Mouse (Mus musculus) heart, postnatal 0 days (tissue): Measurements from ENCODE around the gene Hmox2. TPM values are rescaled to one million over a fixed set of nuclear protein-coding genes. Genes with fewer than 3 reads are reported as not detected.

Source experiments
- ATAC-seq: fragments of 200-750 bp; cut with Nextera tagmentation; 2 replicates; pipeline ENCODE4 v1.8.0; 2017; ENCODE audit warnings: low read depth, moderate number of reproducible peaks, moderate library complexity; ENCODE audit not compliant: insufficient read depth
- DNase-seq: peaks from one replicate; pipeline ENCODE4 v3.0.0-alpha.2; 2016; ENCODE audit warnings: low spot score
- H3K27ac ChIP-seq: fragments of 300-500 bp; sonication (generic); 2 replicates; pipeline ENCODE4 v1.5.1; 2014; ENCODE audit warnings: low read depth, mild to moderate bottlenecking
- H3K27me3 ChIP-seq: fragments of 300-500 bp; sonication (generic); 2 replicates; pipeline ENCODE4 v1.6.1; 2014; ENCODE audit warnings: low read length, mixed read lengths; ENCODE audit not compliant: control insufficient read depth, insufficient read depth
- H3K36me3 ChIP-seq: fragments of 300-500 bp; sonication (generic); replicated peaks from 2 replicates; pipeline ENCODE4 v1.6.1; 2014; ENCODE audit warnings: low read length, mixed read lengths; ENCODE audit not compliant: control insufficient read depth, insufficient read depth
- H3K4me1 ChIP-seq: fragments of 300-500 bp; sonication (generic); 2 replicates; pipeline ENCODE4 v1.6.1; 2014; ENCODE audit warnings: antibody characterized with exemption; ENCODE audit not compliant: control insufficient read depth, insufficient read depth
- H3K4me2 ChIP-seq: fragments of 300-500 bp; sonication (generic); 2 replicates; pipeline ENCODE4 v1.6.1; 2014; ENCODE audit warnings: low read depth, mild to moderate bottlenecking, low read length, moderate library complexity
- H3K4me3 ChIP-seq: fragments of 300-500 bp; sonication (generic); 2 replicates; pipeline ENCODE4 v1.5.1; 2014; ENCODE audit warnings: low read depth, low read length
- H3K9ac ChIP-seq: fragments of 300-500 bp; sonication (generic); replicated peaks from 2 replicates; pipeline ENCODE4 v1.6.1; 2014; ENCODE audit warnings: low read depth, low read length, mixed read lengths
- H3K9me3 ChIP-seq: fragments of 300-500 bp; sonication (generic); replicated peaks from 2 replicates; pipeline ENCODE4 v1.6.1; 2016; ENCODE audit warnings: low read length; ENCODE audit not compliant: control insufficient read depth
- CTCF ChIP-seq: IDR thresholded peaks from 2 replicates; pipeline ENCODE4 v1.5.1; 2016; ENCODE audit warnings: antibody characterized with exemption, control low read depth, low read depth
- EP300 ChIP-seq: IDR thresholded peaks from 2 replicates; pipeline ENCODE4 v1.6.1; 2016; ENCODE audit warnings: antibody characterized with exemption, low read depth
- WGBS: fragments of 180-500 bp; shearing (Covaris S2); extraction: QIAGEN DNeasy Blood & Tissue Kit; methylation state at CpG from one replicate; pipeline ENCODE4 v1.1.7; 2014; 5-methylcytosine and 5-hydroxymethylcytosine counted together
- polyA plus RNA-seq: library from polyadenylated mRNA; unstranded; fragments of >200 nt; fragmentation: Nextera tagmentation; extraction: Ambion mirVana; gene quantifications from 2 replicates; pipeline ENCODE4 v1.2.1, GENCODE M21; 2015
- total RNA-seq: library from RNA; depleted of rRNA; stranded (reverse); fragments of >200 nt; gene quantifications from 2 replicates; pipeline ENCODE4 v1.2.3, GENCODE M21; 2014; ENCODE audit warnings: low replicate concordance

The Hmox2 gene
- total and polyA plus RNA-seq, 2 experiments from 2014 or later: 56.8 to 87.0 TPM

GRCm38 (mm10) chr16:4767012-4767790 lies 41.0 kb downstream of the Hmox2 start:
- H3K27me3 ChIP-seq: no peaks in the 10 kb centered on the region
- WGBS: 78% methylated on average over 6 of the region's 6 CpGs
- no peaks in the 10 kb centered on the region for H3K9me3 ChIP-seq
- peaks cover 4% of the 10 kb centered on the region; the same call in 1 of the 2 replicates for H3K4me1 ChIP-seq
- no peak overlapping the region for H3K9ac ChIP-seq
- peaks cover 77% of the 10 kb centered on the region for H3K36me3 ChIP-seq
- ATAC-seq (no peak), DNase-seq (no peak)
- no peak for TF ChIP-seq CTCF
- TF ChIP-seq EP300: no peak
- no peak overlapping the region for H3K4me3 ChIP-seq
- H3K27ac ChIP-seq: no peak overlapping the region
- no peak overlapping the region for H3K4me2 ChIP-seq

GRCm38 (mm10) chr16:4768719-4769118 lies 42.6 kb downstream of the Hmox2 start:
- no peaks in the 10 kb centered on the region for H3K9me3 ChIP-seq
- H3K4me1 ChIP-seq: peaks cover 16% of the 10 kb centered on the region
- no peak overlapping the region for H3K4me3 ChIP-seq
- no peak overlapping the region for H3K9ac ChIP-seq
- WGBS: 92% methylated on average over 5 of the region's 5 CpGs
- no peaks in the 10 kb centered on the region for H3K27me3 ChIP-seq
- DNase-seq: no peak
- TF ChIP-seq CTCF (no peak), EP300 (no peak)
- H3K27ac ChIP-seq: no peak overlapping the region
- no peak overlapping the region for H3K4me2 ChIP-seq
- no peak; the same call in 1 of the 2 replicates for ATAC-seq
- H3K36me3 ChIP-seq: peaks cover 67% of the 10 kb centered on the region

GRCm38 (mm10) chr16:4773289-4773970 lies 47.3 kb downstream of the Hmox2 start:
- WGBS: 22% methylated on average over 1 of the region's 1 CpGs
- Histone ChIP-seq H3K4me1 (peaks cover 27% of the 10 kb centered on the region), H3K36me3 (peaks cover 23% of the 10 kb centered on the region), H3K4me3 (no peak overlapping the region), H3K9ac (no peak overlapping the region), H3K4me2 (no peak overlapping the region), H3K9me3 (no peaks in the 10 kb centered on the region), H3K27me3 (no peaks in the 10 kb centered on the region), H3K27ac (peak overlapping the region; percentile 27)
- TF ChIP-seq CTCF: no peak
- TF ChIP-seq EP300: no peak
- ATAC-seq (no peak), DNase-seq (no peak)

GRCm38 (mm10) chr16:4777171-4777904 lies 51.2 kb downstream of the Hmox2 start:
- Histone ChIP-seq H3K9me3 (no peaks in the 10 kb centered on the region), H3K4me2 (no peak overlapping the region), H3K36me3 (no peaks in the 10 kb centered on the region), H3K27ac (no peak overlapping the region), H3K4me1 (peaks cover 36% of the 10 kb centered on the region), H3K4me3 (no peak overlapping the region), H3K27me3 (no peaks in the 10 kb centered on the region), H3K9ac (no peak overlapping the region)
- DNase-seq: no peak
- no peak for TF ChIP-seq EP300
- TF ChIP-seq CTCF: no peak
- 0 out of 2 replicates have a peak, but pooled peaks have one; percentile 9 for ATAC-seq
- WGBS: 86% methylated on average over 3 of the region's 3 CpGs

- Histone ChIP-seq H3K9me3 (no peaks in the 10 kb centered on the region), H3K9ac (no peak overlapping the region), H3K36me3 (no peaks in the 10 kb centered on the region), H3K4me3 (no peak overlapping the region), H3K27me3 (no peaks in the 10 kb centered on the region), H3K4me2 (no peak overlapping the region), H3K27ac (no peak overlapping the region), H3K4me1 (peaks cover 39% of the 10 kb centered on the region)
- TF ChIP-seq CTCF: no peak
- no peak for TF ChIP-seq EP300
- DNase-seq (no peak), ATAC-seq (no peak)
- 83% methylated on average over 4 of the region's 4 CpGs for WGBS
These were observed 51.9 kb downstream of the Hmox2 start for GRCm38 (mm10) chr16:4777905-4778609.
